Mouse (Mus musculus) heart, embryonic 16.5 days (tissue): Measurements from ENCODE around the gene Gpr183. TPM values are rescaled to one million over a fixed set of nuclear protein-coding genes. Genes with fewer than 3 reads are reported as not detected.

ENCODE experiments used
- ATAC-seq: fragments of 200-750 bp; cut with Nextera tagmentation; replicated peaks from 2 replicates; pipeline ENCODE4 v1.8.0; 2017; ENCODE audit warnings: moderate number of reproducible peaks; ENCODE audit not compliant: insufficient read depth, low FRiP score; ENCODE audit errors: extremely low read depth
- H3K27ac ChIP-seq: fragments of 300-500 bp; sonication (generic); 2 replicates; pipeline ENCODE4 v1.5.1; 2014; ENCODE audit warnings: mild to moderate bottlenecking, low read length, control low read depth, moderate library complexity
- H3K27me3 ChIP-seq: fragments of 300-500 bp; sonication (generic); 2 replicates; pipeline ENCODE4 v1.6.1; 2014; ENCODE audit warnings: low read length, mixed read lengths; ENCODE audit not compliant: control insufficient read depth, insufficient read depth
- H3K36me3 ChIP-seq: fragments of 300-500 bp; sonication (generic); 2 replicates; pipeline ENCODE4 v1.6.1; 2014; ENCODE audit not compliant: control insufficient read depth, insufficient read depth
- H3K4me1 ChIP-seq: fragments of 300-500 bp; sonication (generic); 2 replicates; pipeline ENCODE4 v1.6.1; 2014; ENCODE audit warnings: low read length, mixed read lengths; ENCODE audit not compliant: control insufficient read depth, insufficient read depth
- H3K4me2 ChIP-seq: fragments of 300-500 bp; sonication (generic); 2 replicates; pipeline ENCODE4 v1.6.1; 2014; ENCODE audit warnings: low read depth, mild to moderate bottlenecking, control low read depth, low read length
- H3K4me3 ChIP-seq: fragments of 300-500 bp; sonication (generic); 2 replicates; pipeline ENCODE4 v1.5.1; 2014; ENCODE audit warnings: mild to moderate bottlenecking, control low read depth, low read length
- H3K9ac ChIP-seq: fragments of 300-500 bp; sonication (generic); 2 replicates; pipeline ENCODE4 v1.6.1; 2014; ENCODE audit warnings: low read length, control low read depth
- H3K9me3 ChIP-seq: fragments of 300-500 bp; sonication (generic); replicated peaks from 2 replicates; pipeline ENCODE4 v1.6.1; 2016; ENCODE audit warnings: low read length; ENCODE audit not compliant: control insufficient read depth
- WGBS: fragments of 180-500 bp; shearing (Covaris S2); extraction: QIAGEN DNeasy Blood & Tissue Kit; methylation state at CpG from one replicate; pipeline ENCODE4 v1.1.7; 2014; 5-methylcytosine and 5-hydroxymethylcytosine counted together
- polyA plus RNA-seq: library from polyadenylated mRNA; unstranded; fragments of >200 nt; fragmentation: Nextera tagmentation; extraction: Ambion mirVana; gene quantifications from 2 replicates; pipeline ENCODE4 v1.2.1, GENCODE M21; 2015

Gpr183 gene
- polyA plus RNA-seq, 1 experiment from 2014 or later, result 3.6 TPM

DNA sequence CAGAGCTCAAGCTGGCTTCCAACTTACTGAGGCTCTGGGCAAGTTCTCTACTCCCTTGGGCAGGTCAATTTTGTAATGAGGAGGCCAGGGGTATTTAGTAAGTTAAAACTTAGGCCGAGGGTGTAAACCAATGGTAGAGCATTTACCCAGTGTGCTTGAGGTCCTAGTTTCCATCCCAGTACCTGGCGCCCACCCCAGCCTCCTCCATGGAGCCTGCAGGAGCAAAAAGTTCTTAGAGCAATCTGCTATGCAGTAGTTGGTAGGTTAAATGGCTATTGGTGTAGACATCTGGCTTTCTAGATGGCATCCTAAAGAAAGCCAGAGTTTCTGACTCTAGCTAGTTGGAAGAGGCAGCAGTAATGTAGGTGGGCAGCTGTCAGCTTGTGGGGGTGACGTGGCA is 15.6 kb downstream of the Gpr183 start:
- no peak overlapping the region for H3K4me3 ChIP-seq
- no peaks in the 10 kb centered on the region for H3K27me3 ChIP-seq
- H3K27ac ChIP-seq, result no peak overlapping the region
- no peaks in the 10 kb centered on the region for H3K9me3 ChIP-seq
- peaks cover 2% of the 10 kb centered on the region; the same call in 1 of the 2 replicates for H3K4me1 ChIP-seq
- no peaks in the 10 kb centered on the region for H3K36me3 ChIP-seq
- no peak for ATAC-seq
- H3K9ac ChIP-seq, result no peak overlapping the region
- WGBS, result 94% methylated on average over 3 of the region's 3 CpGs
- H3K4me2 ChIP-seq, result no peak overlapping the region

DNA sequence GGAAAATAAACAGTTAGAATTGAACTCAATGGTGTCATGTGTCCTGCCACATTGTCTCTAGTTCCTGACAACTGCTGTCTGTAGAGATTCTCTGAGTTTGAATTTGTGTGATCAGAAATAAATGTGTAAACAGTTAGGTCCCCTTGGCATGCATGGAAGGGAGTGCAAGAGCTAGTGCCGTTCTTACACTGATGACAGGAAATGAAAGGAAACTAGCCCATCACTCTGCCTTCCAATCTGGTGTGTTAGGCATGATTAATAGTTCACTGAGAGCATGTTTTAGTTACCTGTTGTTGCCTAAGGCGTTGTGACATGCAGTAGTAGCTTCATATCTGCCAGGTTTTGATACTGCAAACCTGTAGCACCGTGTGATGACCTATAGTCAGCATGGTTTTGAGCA is 17.0 kb downstream of the Gpr183 start:
- Histone ChIP-seq H3K4me3 (no peak overlapping the region), H3K9me3 (0 out of 2 replicates have a peak, but pooled peaks cover 3% of the 10 kb centered on the region), H3K36me3 (no peaks in the 10 kb centered on the region), H3K9ac (no peak overlapping the region), H3K4me1 (peaks cover 2% of the 10 kb centered on the region; the same call in 1 of the 2 replicates), H3K4me2 (no peak overlapping the region), H3K27me3 (no peaks in the 10 kb centered on the region), H3K27ac (no peak overlapping the region)
- no peak for ATAC-seq
- 77% methylated on average over 3 of the region's 3 CpGs for WGBS

DNA sequence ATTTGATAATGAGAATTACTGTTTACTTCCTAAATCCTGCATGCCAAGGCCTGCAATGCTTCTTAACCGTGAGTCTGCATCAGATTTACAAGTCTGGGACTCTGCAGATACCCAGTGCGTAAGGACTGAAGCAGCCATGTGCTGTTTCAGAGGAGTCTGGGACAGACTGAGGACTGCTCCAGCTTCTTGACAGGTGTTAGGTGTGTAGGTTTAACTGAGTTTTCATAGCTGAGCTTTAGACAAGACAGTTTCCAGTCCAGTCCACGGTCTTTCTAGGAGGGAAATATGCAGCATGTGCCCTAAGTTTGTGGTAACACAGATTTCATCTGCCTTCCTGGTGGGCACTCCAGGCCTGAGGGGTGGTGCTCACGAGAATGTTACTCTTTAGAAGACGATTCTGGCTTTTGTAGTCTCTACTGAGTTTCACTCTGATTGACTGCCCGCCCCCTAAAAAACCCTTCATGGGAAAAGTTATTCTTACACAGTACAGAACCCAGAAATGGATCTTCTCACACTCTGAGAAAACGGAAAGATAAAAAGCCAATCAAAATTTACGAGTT is 17.7 kb downstream of the Gpr183 start:
- 71% methylated on average over 8 of the region's 8 CpGs for WGBS
- H3K9ac ChIP-seq, result no peak overlapping the region
- no peak overlapping the region for H3K27ac ChIP-seq
- no peaks in the 10 kb centered on the region for H3K27me3 ChIP-seq
- H3K4me3 ChIP-seq, result no peak overlapping the region
- peaks cover 2% of the 10 kb centered on the region; the same call in 1 of the 2 replicates for H3K4me1 ChIP-seq
- H3K36me3 ChIP-seq, result no peaks in the 10 kb centered on the region
- no peak; the same call in 1 of the 2 replicates for ATAC-seq
- 0 out of 2 replicates have a peak, but pooled peaks cover 3% of the 10 kb centered on the region for H3K9me3 ChIP-seq
- no peak overlapping the region for H3K4me2 ChIP-seq

DNA sequence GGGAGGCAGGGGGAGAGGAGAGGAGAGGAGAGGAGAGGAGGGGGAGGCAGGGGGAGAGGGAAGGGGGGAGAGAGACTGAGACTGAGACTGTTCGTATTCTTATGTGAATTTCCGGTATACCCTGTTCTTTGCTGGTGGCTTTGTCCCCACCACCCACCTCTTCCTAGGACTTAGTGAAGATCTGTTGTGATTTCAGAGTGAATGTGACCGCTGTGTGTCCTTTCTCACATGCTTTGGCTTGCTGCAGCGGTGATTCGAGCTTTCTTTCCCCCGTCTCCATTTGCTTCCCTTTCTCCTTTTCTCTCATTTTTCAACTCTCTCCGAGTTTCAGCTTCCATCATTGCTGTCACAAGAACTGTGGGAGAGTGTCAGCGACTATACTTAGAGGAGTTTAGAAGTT is 18.3 kb downstream of the Gpr183 start:
- H3K36me3 ChIP-seq, result no peaks in the 10 kb centered on the region
- H3K9me3 ChIP-seq, result 0 out of 2 replicates have a peak, but pooled peaks cover 3% of the 10 kb centered on the region
- no peak overlapping the region for H3K9ac ChIP-seq
- H3K4me3 ChIP-seq, result no peak overlapping the region
- peaks cover 2% of the 10 kb centered on the region; the same call in 1 of the 2 replicates for H3K4me1 ChIP-seq
- no peak for ATAC-seq
- no peak overlapping the region for H3K27ac ChIP-seq
- 72% methylated on average over 8 of the region's 8 CpGs for WGBS
- no peaks in the 10 kb centered on the region for H3K27me3 ChIP-seq
- H3K4me2 ChIP-seq, result no peak overlapping the region

DNA sequence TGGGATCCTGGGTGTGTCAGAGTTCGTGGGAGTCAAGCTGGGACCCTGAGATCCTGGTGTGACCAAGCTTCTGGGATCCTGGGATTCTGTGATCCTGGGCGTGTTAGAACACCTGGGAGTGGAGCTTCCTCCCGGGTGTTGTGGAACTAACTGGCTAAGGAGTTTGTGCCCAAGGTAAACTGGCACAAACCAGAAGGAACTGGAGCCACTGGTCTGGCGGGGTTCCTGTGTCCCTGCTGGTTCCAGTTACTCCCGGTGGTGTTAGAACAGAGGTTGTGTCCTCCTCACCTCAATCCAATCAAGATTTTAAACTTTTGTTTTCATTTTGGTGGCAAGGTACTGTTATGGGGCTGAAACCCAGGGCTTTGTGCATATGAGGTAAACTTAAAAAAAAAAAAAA is 18.9 kb downstream of the Gpr183 start:
- ATAC-seq, result no peak
- H3K27ac ChIP-seq, result no peak overlapping the region
- no peaks in the 10 kb centered on the region for H3K27me3 ChIP-seq
- H3K9ac ChIP-seq, result no peak overlapping the region
- no peak overlapping the region for H3K4me3 ChIP-seq
- H3K4me1 ChIP-seq, result no peaks in the 10 kb centered on the region
- WGBS, result 81% methylated on average over 5 of the region's 5 CpGs
- no peak overlapping the region for H3K4me2 ChIP-seq
- 0 out of 2 replicates have a peak, but pooled peaks cover 3% of the 10 kb centered on the region for H3K9me3 ChIP-seq
- H3K36me3 ChIP-seq, result no peaks in the 10 kb centered on the region

DNA sequence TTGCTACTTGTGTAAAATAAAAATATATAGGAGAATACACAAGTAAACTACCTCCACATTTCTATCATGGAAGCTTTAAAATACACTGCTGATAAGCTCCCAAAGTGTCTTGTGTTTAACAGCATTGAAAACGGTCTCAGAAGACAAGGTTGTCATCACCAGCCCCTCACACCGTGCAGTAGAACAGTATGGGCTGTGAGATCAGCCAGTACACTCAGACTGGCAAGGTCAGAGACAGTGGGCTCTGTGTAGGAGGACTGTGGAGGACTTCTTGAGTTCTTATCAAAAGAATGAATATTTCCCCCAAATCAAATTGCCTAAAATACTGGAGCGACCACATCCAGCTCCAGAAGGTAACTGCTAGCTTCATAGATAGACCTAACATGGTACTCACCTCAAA is 25.4 kb downstream of the Gpr183 start:
- Histone ChIP-seq H3K9ac (no peak overlapping the region), H3K9me3 (peaks cover 17% of the 10 kb centered on the region), H3K4me2 (no peak overlapping the region), H3K36me3 (peaks cover 5% of the 10 kb centered on the region; the same call in 1 of the 2 replicates), H3K27ac (no peak overlapping the region), H3K27me3 (no peaks in the 10 kb centered on the region), H3K4me3 (no peak overlapping the region), H3K4me1 (peaks cover 13% of the 10 kb centered on the region)
- WGBS, result 36% methylated on average over 3 of the region's 3 CpGs
- peak; percentile 58; the same call in 1 of the 2 replicates for ATAC-seq

DNA sequence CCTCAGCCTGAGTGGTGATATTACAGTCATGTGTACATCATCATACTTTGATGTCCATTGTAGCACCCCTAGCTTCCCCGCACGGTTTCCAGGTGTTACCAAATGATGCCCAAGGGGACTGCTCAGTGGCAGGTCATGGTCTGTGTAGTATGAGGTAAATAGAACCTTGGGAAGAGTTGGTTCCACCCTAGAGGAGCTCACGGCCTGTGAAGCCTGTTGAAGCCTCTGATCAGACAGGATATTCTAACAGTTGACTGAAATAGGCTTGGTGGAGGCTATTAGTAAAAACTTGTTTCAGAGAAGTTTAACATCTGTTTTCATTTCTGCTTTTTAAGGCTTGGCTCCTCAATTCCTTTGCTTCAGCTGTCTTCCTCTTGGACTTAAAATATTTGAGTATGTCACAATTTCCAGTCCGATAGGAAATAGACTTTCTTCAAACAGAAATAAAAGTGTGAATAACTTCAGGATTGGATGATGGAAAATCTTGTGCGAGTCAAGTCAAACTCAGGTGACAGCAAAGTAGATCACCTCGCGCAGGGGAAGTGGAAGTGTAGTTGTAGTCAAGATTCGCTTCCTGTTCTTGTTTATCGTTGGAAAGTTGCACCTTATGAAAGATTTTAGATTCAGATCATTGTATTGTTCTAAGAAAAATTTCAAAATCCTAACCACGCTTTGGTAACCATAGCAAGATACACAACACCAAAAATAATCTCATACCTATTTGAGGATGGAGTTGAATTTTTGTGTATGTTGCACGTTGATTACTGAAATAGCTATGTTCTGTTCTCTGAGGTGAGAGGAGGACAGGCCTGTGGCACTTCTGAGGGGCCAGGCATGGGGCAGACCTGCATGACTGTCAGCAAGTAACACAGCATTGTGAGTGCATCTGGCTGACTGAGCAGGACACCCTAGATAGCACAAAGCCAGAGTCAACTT is 26.5 kb downstream of the Gpr183 start:
- Histone ChIP-seq H3K36me3 (peaks cover 7% of the 10 kb centered on the region; the same call in 1 of the 2 replicates), H3K27ac (peak overlapping the region; percentile 37; the same call in 1 of the 2 replicates), H3K4me2 (no peak overlapping the region), H3K9ac (no peak overlapping the region), H3K27me3 (no peaks in the 10 kb centered on the region), H3K4me1 (peaks cover 13% of the 10 kb centered on the region), H3K9me3 (peaks cover 14% of the 10 kb centered on the region), H3K4me3 (no peak overlapping the region)
- WGBS, result 72% methylated on average over 11 of the region's 11 CpGs
- no peak; the same call in 1 of the 2 replicates for ATAC-seq

DNA sequence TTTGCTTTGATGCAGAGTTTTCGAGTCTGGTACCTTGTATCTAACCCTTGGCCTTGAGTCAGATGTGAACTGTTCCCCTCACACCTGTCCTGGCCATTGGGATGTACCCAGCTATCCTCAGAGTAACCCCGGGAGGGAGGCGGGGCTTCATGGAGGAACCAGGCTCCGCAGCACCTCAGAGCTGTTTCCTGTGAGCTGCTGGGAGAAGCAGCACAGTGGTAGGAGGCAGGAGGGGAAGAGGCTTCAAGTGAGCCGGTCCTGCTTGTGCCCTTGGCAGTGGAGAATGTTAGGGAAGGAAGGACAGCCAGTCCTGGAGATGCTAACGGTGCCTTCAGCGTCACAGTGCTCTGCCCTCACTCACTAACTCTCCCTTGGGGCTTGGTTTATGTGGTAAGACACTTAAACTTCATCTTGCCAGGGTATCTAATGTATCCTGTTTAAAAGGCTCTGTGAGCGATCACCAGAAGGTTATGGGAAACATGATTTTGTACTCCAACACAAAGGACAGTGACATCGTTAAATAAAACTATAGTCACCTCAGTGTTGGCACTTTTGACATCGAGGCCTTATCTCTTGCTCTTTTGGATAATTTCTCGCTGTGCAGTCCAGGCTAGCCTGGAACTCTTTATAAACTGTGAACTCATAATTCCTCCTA is 27.3 kb downstream of the Gpr183 start:
- H3K4me3 ChIP-seq, result no peak overlapping the region
- peaks cover 16% of the 10 kb centered on the region for H3K4me1 ChIP-seq
- 64% methylated on average over 11 of the region's 11 CpGs for WGBS
- peaks cover 7% of the 10 kb centered on the region; the same call in 1 of the 2 replicates for H3K36me3 ChIP-seq
- H3K27me3 ChIP-seq, result no peaks in the 10 kb centered on the region
- no peak overlapping the region for H3K9ac ChIP-seq
- ATAC-seq, result no peak
- H3K9me3 ChIP-seq, result peaks cover 14% of the 10 kb centered on the region
- H3K27ac ChIP-seq, result peak overlapping the region; percentile 37; the same call in 1 of the 2 replicates
- no peak overlapping the region for H3K4me2 ChIP-seq
